Mouse (Mus musculus) brain, embryonic 14.5 days (tissue): Measurements from ENCODE around the gene B830017H08Rik. TPM values are rescaled to one million over a fixed set of nuclear protein-coding genes. Genes with fewer than 3 reads are reported as not detected.
A peak's percentile ranks its signal among the peaks of the same experiment; 100 is the strongest.

Experiments
- DNase-seq: peaks from one replicate; pipeline ENCODE4 v3.0.0-alpha.2; 2011; ENCODE audit warnings: low read depth
- CTCF ChIP-seq: fragments of 200-500 bp; IDR thresholded peaks from 2 replicates; pipeline ENCODE4 v1.5.1; 2012; ENCODE audit warnings: inconsistent platforms, mild to moderate bottlenecking, moderate library complexity, borderline replicate concordance; ENCODE audit not compliant: insufficient read depth, insufficient read length; ENCODE audit errors: extremely low read depth
- POLR2A ChIP-seq: fragments of 200-500 bp; IDR thresholded peaks from 2 replicates; pipeline ENCODE4 v1.6.1; 2012; ENCODE audit warnings: mild to moderate bottlenecking, inconsistent platforms, borderline replicate concordance; ENCODE audit not compliant: poor library complexity, insufficient read depth, insufficient read length, severe bottlenecking; ENCODE audit errors: extremely low read depth
- polyA plus RNA-seq: library from polyadenylated mRNA; depleted of rRNA; stranded (reverse); fragments of >200 nt; gene quantifications from 2 replicates; pipeline ENCODE4 v1.2.3, GENCODE M21; 2012

Gene B830017H08Rik
- polyA plus RNA-seq, 1 experiment = 3.7 TPM

- no peak for TF ChIP-seq POLR2A
- TF ChIP-seq CTCF = no peak
- DNase-seq = no peak
Measured at GRCm38 (mm10) chr16:17816528-17816927, 16.4 kb upstream of the B830017H08Rik start.

- TF ChIP-seq POLR2A = no peak
- no peak for TF ChIP-seq CTCF
- DNase-seq = no peak
Measured at GRCm38 (mm10) chr16:17826500-17826899, 6.4 kb upstream of the B830017H08Rik start.

- TF ChIP-seq POLR2A (no peak), CTCF (no peak)
- DNase-seq = no peak
Measured at GRCm38 (mm10) chr16:17828229-17828628, 4.7 kb upstream of the B830017H08Rik start.

- TF ChIP-seq CTCF (no peak), POLR2A (no peak)
- no peak for DNase-seq
Measured at GRCm38 (mm10) chr16:17828867-17829266, 4.1 kb upstream of the B830017H08Rik start.

- no peak for DNase-seq
- TF ChIP-seq CTCF (no peak), POLR2A (no peak)
Measured at GRCm38 (mm10) chr16:17830385-17831178, 2.3 kb upstream of the B830017H08Rik start.

- peak; percentile 42; the same call in 1 of the 2 replicates for TF ChIP-seq CTCF
- TF ChIP-seq POLR2A = no peak
Measured at GRCm38 (mm10) chr16:17831781-17832180, 1.1 kb upstream of the B830017H08Rik start.

GRCm38 (mm10) chr16:17833321-17833680, 380 bp downstream of the B830017H08Rik start:
- peak; percentile 46 for DNase-seq
- TF ChIP-seq POLR2A = no peak

More at GRCm38 (mm10) chr16:17831781-17832180, 1.1 kb upstream of the B830017H08Rik start:
- peak; percentile 36 for DNase-seq

- DNase-seq = peak; percentile 67
- TF ChIP-seq CTCF = no peak
- TF ChIP-seq POLR2A = peak; percentile 38
Measured at GRCm38 (mm10) chr16:17833681-17834399, 919 bp downstream of the B830017H08Rik start.

- TF ChIP-seq POLR2A (no peak), CTCF (no peak)
- no peak for DNase-seq
Measured at GRCm38 (mm10) chr16:17834543-17834942, 1.6 kb downstream of the B830017H08Rik start.

GRCm38 (mm10) chr16:17835481-17835880, 2.6 kb downstream of the B830017H08Rik start:
- TF ChIP-seq POLR2A = no peak
- no peak for TF ChIP-seq CTCF
- DNase-seq = no peak

- no peak for DNase-seq
Measured at GRCm38 (mm10) chr16:17838051-17838450, 5.1 kb downstream of the B830017H08Rik start, which contains the start of gene Car15. Gene Car15 (minus strand): TSS chr16:17838364.

GRCm38 (mm10) chr16:17839976-17840375, 7.1 kb downstream of the B830017H08Rik start:
- TF ChIP-seq POLR2A (no peak), CTCF (no peak)
- no peak for DNase-seq

More at GRCm38 (mm10) chr16:17838051-17838450, 5.1 kb downstream of the B830017H08Rik start, which contains the start of gene Car15:
- no peak for TF ChIP-seq CTCF
- no peak for TF ChIP-seq POLR2A

GRCm38 (mm10) chr16:17842437-17842836, 9.5 kb downstream of the B830017H08Rik start:
- TF ChIP-seq CTCF = no peak
- TF ChIP-seq POLR2A = no peak
- DNase-seq = no peak
